Comparison of ENCODE assay signal across 9 mouse cellular contexts in the genomic region with DNA sequence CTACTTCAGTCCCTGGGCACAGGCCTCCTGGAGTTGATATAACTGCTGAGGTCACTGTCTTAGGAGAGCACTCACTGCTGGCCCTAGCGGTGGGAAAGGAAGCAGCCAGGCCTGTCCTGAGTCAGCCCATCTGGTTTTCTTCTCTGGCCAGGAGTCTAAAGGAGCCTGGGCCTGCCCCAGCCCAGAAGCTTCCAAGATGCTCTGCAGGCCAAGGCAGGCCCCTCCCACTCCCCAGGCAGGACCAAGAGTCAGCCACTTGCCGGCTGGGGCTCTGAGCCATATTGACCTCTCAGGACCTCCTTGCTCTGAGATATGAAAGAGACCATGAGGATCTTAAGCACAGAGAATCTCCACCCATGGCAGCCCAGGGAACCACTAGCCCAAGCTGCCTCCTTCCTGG.
A peak's percentile ranks its signal among the peaks of the same experiment; 100 is the strongest.
DNase-seq lines count a peak whose midpoint lies in the region; ATAC-seq lines count a peak whose summit lies in the region.
"Had no signal": no experiment of that assay in that cellular context is flagged by ENCODE, and none has a peak within 500 bp of the region (broad histone marks: within the 10 kb centered on the region; RNA-seq: fewer than 3 reads in every experiment).

No protein-coding gene starts in this region.

- no peaks in the 10 kb centered on the region for H3K4me1 ChIP-seq in liver, embryonic 12.5 days
- H3K4me1 ChIP-seq in kidney, embryonic 15.5 days, result peaks cover 21% of the 10 kb centered on the region
- H3K4me1 ChIP-seq in stomach, embryonic 14.5 days (ENCODE audit: control insufficient read depth, insufficient read depth, low read length), result peaks cover 8% of the 10 kb centered on the region; the same call in 1 of the 2 replicates
- no peaks in the 10 kb centered on the region for H3K4me1 ChIP-seq in forebrain, embryonic 11.5 days (replicated peaks; ENCODE audit: control insufficient read depth, insufficient read depth, low read length)

- no peaks in the 10 kb centered on the region for H3K36me3 ChIP-seq in liver, embryonic 12.5 days
- no peaks in the 10 kb centered on the region for H3K36me3 ChIP-seq in kidney, embryonic 15.5 days
- no peaks in the 10 kb centered on the region for H3K36me3 ChIP-seq in stomach, embryonic 14.5 days (ENCODE audit: control insufficient read depth, insufficient read depth, low read length)
- H3K36me3 ChIP-seq in forebrain, embryonic 11.5 days (ENCODE audit: control insufficient read depth, insufficient read depth, low read length), result no peaks in the 10 kb centered on the region
- H3K36me3 ChIP-seq: neural tube, embryonic 13.5 days had no signal

- H3K9ac ChIP-seq in liver, embryonic 12.5 days, result no peak overlapping the region
- H3K9ac ChIP-seq in kidney, embryonic 15.5 days, result no peak overlapping the region
- H3K9ac ChIP-seq in stomach, embryonic 14.5 days (replicated peaks; ENCODE audit: low read depth, low read length), result no peak overlapping the region
- no peak overlapping the region for H3K9ac ChIP-seq in forebrain, embryonic 11.5 days (ENCODE audit: low read length)
- H3K9ac ChIP-seq: neural tube, embryonic 13.5 days had no signal

- DNase-seq in liver, result no peak
- DNase-seq in gastrocnemius, postnatal 25 days, result peak; percentile 92
- DNase-seq in layer of hippocampus, postnatal 10 days (ENCODE audit: low spot score in 2 of 2), result no peak
- no peak for DNase-seq in forebrain, embryonic 11.5 days (ENCODE audit: low spot score)

- H3K4me3 ChIP-seq in liver, embryonic 12.5 days, result no peak overlapping the region
- H3K4me3 ChIP-seq in kidney, embryonic 15.5 days (replicated peaks), result no peak overlapping the region
- no peak overlapping the region for H3K4me3 ChIP-seq in stomach, embryonic 14.5 days (ENCODE audit: low read depth, low read length)
- H3K4me3 ChIP-seq in forebrain, embryonic 11.5 days (ENCODE audit: low read depth, low read length), result no peak overlapping the region
- H3K4me3 ChIP-seq: neural tube, embryonic 13.5 days had no signal

- WGBS in liver, embryonic 12.5 days (ENCODE audit: insufficient replicate concordance), result 46% methylated on average over 2 of the region's 2 CpGs
- 35% methylated on average over 2 of the region's 2 CpGs for WGBS in kidney, embryonic 15.5 days
- 12% methylated on average over 2 of the region's 2 CpGs for WGBS in stomach, embryonic 14.5 days
- WGBS in forebrain, embryonic 11.5 days, result 59% methylated on average over 2 of the region's 2 CpGs

- H3K4me2 ChIP-seq in liver, embryonic 12.5 days, result no peak overlapping the region
- H3K4me2 ChIP-seq in kidney, embryonic 15.5 days, result no peak overlapping the region
- no peak overlapping the region for H3K4me2 ChIP-seq in stomach, embryonic 14.5 days (replicated peaks; ENCODE audit: low read depth, low read length)
- no peak overlapping the region for H3K4me2 ChIP-seq in forebrain, embryonic 11.5 days (ENCODE audit: low read depth, low read length, severe bottlenecking)
- H3K4me2 ChIP-seq: neural tube, embryonic 13.5 days had no signal

- no peak overlapping the region for H3K27ac ChIP-seq in liver, embryonic 12.5 days
- H3K27ac ChIP-seq in kidney, embryonic 15.5 days, result 0 out of 2 replicates have a peak overlapping the region, but pooled peaks have one; percentile 7
- H3K27ac ChIP-seq in stomach, embryonic 14.5 days (ENCODE audit: low read length), result peak overlapping the region; percentile 33; the same call in 1 of the 2 replicates
- no peak overlapping the region for H3K27ac ChIP-seq in forebrain, embryonic 11.5 days (ENCODE audit: low read depth, low read length)
- H3K27ac ChIP-seq: neural tube, embryonic 13.5 days had no signal

- H3K27me3 ChIP-seq in liver, embryonic 12.5 days (replicated peaks), result no peaks in the 10 kb centered on the region; the same call in 1 of the 2 replicates
- no peaks in the 10 kb centered on the region for H3K27me3 ChIP-seq in kidney, embryonic 15.5 days
- no peaks in the 10 kb centered on the region for H3K27me3 ChIP-seq in stomach, embryonic 14.5 days (ENCODE audit: control insufficient read depth, insufficient read depth, low read length)
- no peaks in the 10 kb centered on the region for H3K27me3 ChIP-seq in forebrain, embryonic 11.5 days (ENCODE audit: control insufficient read depth, insufficient read depth, low read length)

- ATAC-seq in liver, embryonic 12.5 days, result peak; percentile 49; the same call in 1 of the 2 replicates
- peak; percentile 58 for ATAC-seq in kidney, embryonic 15.5 days (replicated peaks; ENCODE audit: low FRiP score)
- ATAC-seq in stomach, embryonic 14.5 days (ENCODE audit: insufficient number of reproducible peaks, insufficient read depth, low FRiP score, low read depth), result peak; percentile 78
- ATAC-seq in megakaryocyte, adult 5-6 weeks (ENCODE audit: poor library complexity, severe bottlenecking), result no peak
- no peak for ATAC-seq in forebrain, embryonic 11.5 days (replicated peaks; ENCODE audit: low FRiP score)

- no peaks in the 10 kb centered on the region for H3K9me3 ChIP-seq in liver, embryonic 12.5 days (replicated peaks)
- no peaks in the 10 kb centered on the region for H3K9me3 ChIP-seq in kidney, embryonic 15.5 days (replicated peaks)
- H3K9me3 ChIP-seq in stomach, embryonic 14.5 days (ENCODE audit: control insufficient read depth, low read depth, low read length), result no peaks in the 10 kb centered on the region
- H3K9me3 ChIP-seq in forebrain, embryonic 11.5 days (ENCODE audit: control insufficient read depth, low read length), result no peaks in the 10 kb centered on the region
- H3K9me3 ChIP-seq: neural tube, embryonic 13.5 days had no signal

Comparison
In these comparisons a context has a peak if more than half of its experiments do, and no peak if none do; other contexts are left out.
1. ATAC-seq: peak in liver, embryonic 12.5 days (single experiment), kidney, embryonic 15.5 days (single experiment) and stomach, embryonic 14.5 days (single experiment); none in megakaryocyte, adult 5-6 weeks (single experiment) and forebrain, embryonic 11.5 days (single experiment).
2. H3K27ac ChIP-seq: peak in kidney, embryonic 15.5 days (single experiment) and stomach, embryonic 14.5 days (single experiment); none in liver, embryonic 12.5 days (single experiment) and forebrain, embryonic 11.5 days (single experiment).